Mouse (Mus musculus) erythroid progenitor cell, adult 5-6 weeks (primary cell): ENCODE measurements at regions not wholly inside any gene's neighbourhood (a gene's known extent, or its start where the extent isn't known, plus 50 kb on each side); places are given as distances from the start of the nearest gene placed in this dataset.

ENCODE experiments used
- ATAC-seq: replicated peaks from 2 replicates; pipeline ENCODE4 v1.8.0; 2016; ENCODE audit warnings: moderate number of reproducible peaks, mild to moderate bottlenecking, moderate TSS enrichment, inconsistent platforms; ENCODE audit not compliant: poor library complexity, low FRiP score, severe bottlenecking

- ATAC-seq = no peak
Measured at GRCm38 (mm10) chr3:37872329-37872728, 148.0 kb upstream of the Gm5148 start.

DNA sequence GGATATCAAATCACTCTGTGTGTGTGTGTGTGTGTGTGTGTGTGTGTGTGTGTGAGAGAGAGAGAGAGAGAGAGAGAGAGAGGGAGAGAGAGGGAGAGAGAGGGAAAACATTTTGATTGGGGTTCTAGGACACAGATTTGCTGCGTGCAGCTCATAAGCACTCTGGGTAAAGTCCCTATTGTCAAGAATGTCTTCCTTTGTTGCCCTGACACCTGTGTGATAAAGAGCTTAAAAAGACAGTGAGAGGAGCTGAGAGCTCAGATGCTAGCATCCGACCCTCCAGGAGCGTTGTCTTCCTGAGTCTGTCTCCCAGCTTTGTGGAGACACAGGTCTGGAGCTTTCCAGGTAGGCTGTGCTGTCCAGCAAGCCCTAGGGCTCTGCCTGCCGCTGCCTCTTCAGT lies 146.8 kb upstream of the Gm5148 start:
- ATAC-seq = no peak

- no peak for ATAC-seq
Measured at GRCm38 (mm10) chr3:37868454-37868853, 144.2 kb upstream of the Gm5148 start.

DNA sequence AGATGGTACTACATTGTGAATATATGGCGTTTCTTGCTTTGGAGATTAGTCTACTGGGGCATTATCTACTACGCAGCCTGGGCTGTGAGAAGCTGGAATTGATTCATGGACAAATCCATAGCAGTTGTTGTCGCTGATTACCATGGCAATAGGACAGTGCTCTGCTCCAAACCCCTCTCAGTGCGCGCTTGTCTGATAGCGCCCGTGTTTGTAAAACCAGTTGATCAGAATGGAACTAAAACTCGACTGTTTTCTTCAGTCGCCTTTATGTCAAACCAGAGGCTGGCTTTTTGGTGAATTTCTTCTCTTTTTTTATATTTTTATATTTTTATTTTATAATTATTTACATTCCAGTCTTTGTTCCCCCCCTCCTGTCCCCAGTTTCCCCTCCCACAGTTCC lies 138.5 kb upstream of the Gm5148 start:
- ATAC-seq = no peak

DNA sequence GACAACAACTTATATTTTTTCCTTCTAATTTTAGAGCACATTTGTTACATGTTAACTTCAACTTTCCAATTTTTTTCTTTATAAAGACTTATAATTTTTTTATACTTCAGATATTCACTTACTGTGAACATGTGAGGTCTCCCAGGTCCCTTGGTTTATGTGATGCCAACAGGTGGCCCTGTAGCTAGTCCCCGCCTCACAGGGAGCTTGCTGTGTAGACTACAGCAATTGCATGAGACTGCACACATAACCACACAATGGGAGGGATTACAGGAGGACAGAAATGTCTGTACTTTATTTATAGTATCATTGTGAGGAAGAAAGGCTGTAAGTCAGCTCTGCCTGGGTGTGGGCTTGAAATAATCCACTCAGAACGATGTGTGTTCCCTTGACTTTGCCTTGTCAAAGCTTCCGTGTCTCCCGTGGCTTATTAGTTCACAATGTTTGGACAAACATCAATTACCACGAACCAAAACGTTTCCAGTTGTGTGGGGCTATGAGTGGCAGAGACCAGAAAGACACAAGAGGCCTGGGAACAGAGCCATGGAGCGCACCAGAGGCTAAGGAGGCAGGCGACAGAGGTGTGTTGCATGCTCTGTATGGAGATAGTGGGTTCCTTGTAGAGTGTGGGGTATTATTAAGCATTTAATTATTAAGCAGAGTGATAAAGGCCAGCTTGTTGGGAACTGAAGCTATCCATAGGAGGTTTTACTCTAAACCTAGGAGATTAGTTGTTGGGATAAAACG lies 136.6 kb upstream of the Gm5148 start:
- ATAC-seq = no peak

GRCm38 (mm10) chr3:37860034-37860714 lies 135.9 kb upstream of the Gm5148 start:
- no peak for ATAC-seq

GRCm38 (mm10) chr3:37858624-37859302 lies 134.5 kb upstream of the Gm5148 start:
- no peak for ATAC-seq

DNA sequence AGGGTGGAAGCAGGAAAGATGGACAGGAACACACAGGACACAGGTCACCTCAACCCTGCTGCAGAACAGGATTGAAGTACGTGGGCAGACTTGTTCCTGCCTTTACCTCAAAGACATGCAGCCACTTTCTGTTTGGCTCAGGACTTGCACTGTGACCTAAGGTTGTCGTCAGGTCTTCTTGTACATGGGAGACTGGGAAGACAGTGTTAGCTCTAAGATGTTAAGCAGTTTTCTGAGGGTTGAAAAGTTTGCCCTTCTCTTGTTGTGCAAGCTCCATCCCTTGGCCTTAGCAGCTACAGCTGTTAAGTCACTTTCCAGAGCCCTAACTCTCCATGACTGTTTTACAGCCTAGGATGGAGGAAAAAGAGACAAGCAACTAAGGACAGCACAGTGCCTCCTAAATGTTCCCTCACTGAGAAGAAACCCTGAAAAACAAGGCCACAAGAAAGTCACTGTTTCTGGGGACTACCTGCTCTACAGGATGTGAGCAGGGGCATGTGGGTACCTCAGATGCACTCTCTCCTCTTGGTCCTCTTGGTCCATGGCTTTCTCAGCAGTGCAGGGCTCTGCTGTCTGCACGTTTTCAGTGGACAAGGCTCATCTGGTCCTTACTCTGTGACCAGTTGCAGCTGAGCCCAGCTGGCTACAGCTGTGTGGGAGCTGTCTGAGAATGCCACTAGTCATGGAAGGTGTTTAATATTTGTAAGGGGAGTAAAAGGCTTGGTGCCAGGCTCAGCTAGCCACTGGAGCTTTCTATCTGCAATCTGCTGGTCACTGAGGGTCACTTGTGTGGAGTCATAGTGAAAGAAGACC lies 122.1 kb upstream of the Gm5148 start:
- ATAC-seq = no peak

DNA sequence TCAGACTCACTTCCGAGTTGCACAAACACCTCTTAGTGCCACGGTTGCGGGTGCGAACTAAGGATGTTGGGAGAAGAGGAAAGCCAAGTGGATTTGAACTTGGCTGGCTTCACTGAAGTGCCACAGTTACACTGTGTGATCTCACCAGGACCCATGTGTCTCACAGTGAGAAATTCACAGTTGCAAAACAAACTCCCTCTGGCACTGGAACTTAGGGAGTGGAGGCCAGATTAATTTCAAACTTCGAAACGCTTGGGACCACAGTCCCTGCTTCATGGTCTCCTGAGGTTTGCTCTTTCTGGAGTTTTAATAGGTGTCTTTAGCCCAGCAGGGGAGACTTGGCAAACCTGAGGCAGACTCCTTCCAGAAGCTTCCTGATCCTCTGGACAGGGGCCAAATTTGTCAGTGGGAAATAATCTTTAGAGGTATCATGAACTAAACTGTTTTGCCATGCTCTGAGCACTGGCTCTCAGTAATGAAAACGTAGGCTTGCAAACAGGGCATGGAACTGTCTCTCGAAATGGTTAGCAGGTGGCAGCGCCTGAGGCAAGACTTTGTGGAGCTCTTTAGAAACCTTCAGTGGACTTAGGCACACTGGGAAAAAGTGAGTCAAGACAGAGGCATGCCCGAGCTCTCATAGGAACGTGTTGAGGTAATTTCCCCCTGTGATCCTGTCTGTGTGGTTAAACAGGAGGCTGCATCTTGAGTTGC lies 121.2 kb upstream of the Gm5148 start:
- no peak for ATAC-seq

GRCm38 (mm10) chr3:37844731-37845312 lies 120.5 kb upstream of the Gm5148 start:
- no peak for ATAC-seq

DNA sequence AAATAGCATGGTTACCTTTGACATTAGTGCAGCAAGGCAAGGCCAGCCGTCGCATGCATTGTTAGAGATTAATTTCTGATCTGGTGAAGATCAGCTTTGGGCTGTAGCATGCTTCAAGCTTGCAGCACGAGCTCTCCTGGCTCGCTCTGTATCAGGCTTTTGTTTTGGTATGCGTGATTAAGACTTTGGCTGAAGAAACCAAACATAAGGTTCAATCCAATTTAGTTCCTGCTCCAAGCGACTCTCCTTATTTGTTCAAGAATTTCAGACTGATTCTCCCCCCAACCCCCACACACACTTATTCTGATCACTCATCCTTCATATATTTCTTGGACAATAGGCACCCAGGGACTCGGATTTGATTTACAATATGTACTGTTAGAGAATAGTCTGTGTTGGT lies 118.0 kb upstream of the Gm5148 start:
- no peak for ATAC-seq

- ATAC-seq = no peak
Measured at GRCm38 (mm10) chr3:37838896-37839295, 114.6 kb upstream of the Gm5148 start.

DNA sequence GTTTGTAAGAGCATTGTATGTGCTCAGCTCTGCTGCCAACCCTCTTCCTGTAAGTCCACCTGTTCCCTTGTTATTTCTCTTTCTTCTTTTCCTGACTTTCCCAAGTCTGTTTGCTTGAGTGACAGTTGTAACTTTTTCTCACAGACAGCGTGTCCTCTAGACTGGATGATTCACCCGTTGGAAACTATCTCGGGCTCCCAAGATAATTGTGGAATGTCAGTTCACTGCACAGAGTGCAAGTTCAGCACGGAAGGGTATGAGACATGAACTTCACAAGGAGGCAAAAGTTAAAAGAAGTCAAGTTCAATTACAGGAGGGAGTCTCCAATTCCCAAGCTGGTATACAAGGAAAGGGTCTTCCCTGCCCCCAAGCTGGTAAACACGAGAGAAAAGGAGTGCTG lies 112.5 kb upstream of the Gm5148 start:
- ATAC-seq = no peak

GRCm38 (mm10) chr3:37835687-37836086 lies 111.4 kb upstream of the Gm5148 start:
- ATAC-seq = no peak

GRCm38 (mm10) chr3:37835135-37835534 lies 110.8 kb upstream of the Gm5148 start:
- no peak for ATAC-seq

DNA sequence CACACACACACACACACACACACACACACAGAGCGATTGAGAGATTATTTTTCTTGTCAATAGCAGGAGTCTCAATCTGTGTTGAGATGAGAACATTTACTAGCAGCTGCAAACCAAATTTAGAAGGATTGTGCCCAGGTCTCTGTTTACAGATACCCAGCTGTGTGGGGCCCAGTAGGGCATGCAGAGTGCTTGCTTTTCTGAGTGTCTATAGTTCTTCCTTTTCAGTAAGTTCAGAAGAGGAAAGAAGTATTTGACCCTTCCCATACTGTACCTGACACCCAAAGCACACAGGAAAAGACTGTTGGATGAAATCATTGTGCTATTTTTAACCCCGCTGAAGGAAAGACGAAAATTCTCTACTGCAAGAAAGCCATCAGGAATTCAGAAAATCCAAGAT lies 110.3 kb upstream of the Gm5148 start:
- no peak for ATAC-seq

- no peak for ATAC-seq
Measured at GRCm38 (mm10) chr3:37833387-37833786, 109.1 kb upstream of the Gm5148 start.

- no peak for ATAC-seq
Measured at GRCm38 (mm10) chr3:37827546-37827945, 103.3 kb upstream of the Gm5148 start.

- ATAC-seq = no peak
Measured at GRCm38 (mm10) chr3:37825602-37826001, 101.3 kb upstream of the Gm5148 start.
